Mouse (Mus musculus) intestine, embryonic 15.5 days (tissue): ENCODE measurements around the gene Abcb10. TPM values are rescaled to one million over a fixed set of nuclear protein-coding genes. Genes with fewer than 3 reads are reported as not detected.
"Not testable (repeated sequence)": the region's sequence is repeated elsewhere in the genome, so short reads cannot be mapped to it uniquely, and the experiment has no call there.

Experiments used
- ATAC-seq: fragments of 200-750 bp; cut with Nextera tagmentation; 2 replicates; pipeline ENCODE4 v1.8.0; 2017; ENCODE audit warnings: moderate TSS enrichment, moderate library complexity
- H3K27ac ChIP-seq: fragments of 300-500 bp; sonication (generic); 2 replicates; pipeline ENCODE4 v1.5.1; 2015; ENCODE audit warnings: mild to moderate bottlenecking, inconsistent platforms
- H3K27me3 ChIP-seq: fragments of 300-500 bp; sonication (generic); replicated peaks from 2 replicates; pipeline ENCODE4 v1.6.1; 2015; ENCODE audit warnings: inconsistent platforms
- H3K36me3 ChIP-seq: fragments of 300-500 bp; sonication (generic); 2 replicates; pipeline ENCODE4 v1.6.1; 2015; ENCODE audit warnings: inconsistent platforms
- H3K4me1 ChIP-seq: fragments of 300-500 bp; sonication (generic); replicated peaks from 2 replicates; pipeline ENCODE4 v1.6.1; 2015; ENCODE audit warnings: inconsistent platforms
- H3K4me2 ChIP-seq: fragments of 300-500 bp; sonication (generic); replicated peaks from 2 replicates; pipeline ENCODE4 v1.6.1; 2015; ENCODE audit warnings: mild to moderate bottlenecking, inconsistent platforms
- H3K4me3 ChIP-seq: fragments of 300-500 bp; sonication (generic); replicated peaks from 2 replicates; pipeline ENCODE4 v1.5.1; 2015; ENCODE audit warnings: inconsistent platforms
- H3K9ac ChIP-seq: fragments of 300-500 bp; sonication (generic); 2 replicates; pipeline ENCODE4 v1.6.1; 2015; ENCODE audit warnings: inconsistent platforms
- H3K9me3 ChIP-seq: fragments of 300-500 bp; sonication (generic); 2 replicates; pipeline ENCODE4 v1.6.1; 2016; ENCODE audit warnings: inconsistent platforms
- WGBS: fragments of 180-500 bp; shearing (Covaris S2); methylation state at CpG from one replicate; pipeline ENCODE4 v1.1.7; 2015; 5-methylcytosine and 5-hydroxymethylcytosine counted together
- polyA plus RNA-seq: library from polyadenylated mRNA; unstranded; fragments of >200 nt; fragmentation: Nextera tagmentation; extraction: Ambion mirVana; gene quantifications from 2 replicates; pipeline ENCODE4 v1.2.1, GENCODE M21; 2015

Abcb10 gene
- 21.9 and 22.3 TPM in 2 replicates for polyA plus RNA-seq

GRCm38 (mm10) chr8:123982826-123983400 is at the start of gene Abcb10:
Abcb10 (minus strand) TSS chr8:123983122.
- Histone ChIP-seq H3K4me1 (peaks cover 24% of the 10 kb centered on the region), H3K9me3 (no peaks in the 10 kb centered on the region)
- WGBS: under 1% methylated on average over 52 of the region's 56 CpGs

GRCm38 (mm10) chr8:124027831-124028230 is 44.9 kb upstream of the Abcb10 start:
- peaks cover 42% of the 10 kb centered on the region for H3K36me3 ChIP-seq

More at GRCm38 (mm10) chr8:123982826-123983400, at the start of gene Abcb10:
- peak; percentile 98 for ATAC-seq
- Histone ChIP-seq H3K4me2 (peak within 1 kb of the TSS; percentile 84), H3K4me3 (peak within 1 kb of the TSS; percentile 85), H3K27me3 (no peaks in the 10 kb centered on the region), H3K36me3 (no peaks in the 10 kb centered on the region), H3K9ac (peak within 1 kb of the TSS; percentile 78), H3K27ac (peak within 1 kb of the TSS; percentile 92)

GRCm38 (mm10) chr8:124026265-124026664 is 43.3 kb upstream of the Abcb10 start:
- not testable (repeated sequence) for H3K9me3 ChIP-seq, H3K27me3 ChIP-seq, ATAC-seq, H3K4me1 ChIP-seq, H3K4me2 ChIP-seq, H3K9ac ChIP-seq, H3K27ac ChIP-seq, H3K4me3 ChIP-seq
- 77% methylated on average over 2 of the region's 2 CpGs for WGBS
- H3K36me3 ChIP-seq: peaks cover 39% of the 10 kb centered on the region

More at GRCm38 (mm10) chr8:124027831-124028230, 44.9 kb upstream of the Abcb10 start:
- ATAC-seq: no peak
- H3K9me3 ChIP-seq: no peaks in the 10 kb centered on the region
- H3K27me3 ChIP-seq: no peaks in the 10 kb centered on the region
- no peak overlapping the region for H3K27ac ChIP-seq
- H3K4me1 ChIP-seq: no peaks in the 10 kb centered on the region
- H3K9ac ChIP-seq: no peak overlapping the region
- no peak overlapping the region for H3K4me2 ChIP-seq
- H3K4me3 ChIP-seq: no peak overlapping the region
- 89% methylated on average over 6 of the region's 6 CpGs for WGBS

- Histone ChIP-seq H3K4me1 (peaks cover 11% of the 10 kb centered on the region), H3K9ac (peak within 1 kb of the TSS; percentile 77), H3K27ac (peak within 1 kb of the TSS; percentile 85), H3K4me3 (peak within 1 kb of the TSS; percentile 79), H3K36me3 (peaks cover 6% of the 10 kb centered on the region; the same call in 1 of the 2 replicates), H3K4me2 (peak within 1 kb of the TSS; percentile 73), H3K9me3 (no peaks in the 10 kb centered on the region), H3K27me3 (no peaks in the 10 kb centered on the region)
- ATAC-seq: peak; percentile 94
- WGBS: under 1% methylated on average over 74 of the region's 74 CpGs
Measured at GRCm38 (mm10) chr8:124021237-124022227, 38.6 kb upstream of the Abcb10 start, which contains the start of the genes Taf5l and Urb2. Taf5l (minus strand) TSS chr8:124021397. Urb2 (plus strand) TSS chr8:124021508.

- peak overlapping the region; percentile 79 for H3K4me3 ChIP-seq
- under 1% methylated on average over 70 of the region's 87 CpGs for WGBS
- peak; percentile 90 for ATAC-seq
- peak overlapping the region; percentile 77 for H3K9ac ChIP-seq
- H3K4me1 ChIP-seq: peaks cover 12% of the 10 kb centered on the region
- peak overlapping the region; percentile 73 for H3K4me2 ChIP-seq
- no peaks in the 10 kb centered on the region for H3K9me3 ChIP-seq
- peak overlapping the region; percentile 85 for H3K27ac ChIP-seq
- no peaks in the 10 kb centered on the region for H3K27me3 ChIP-seq
- peaks cover 6% of the 10 kb centered on the region; the same call in 1 of the 2 replicates for H3K36me3 ChIP-seq
Measured at GRCm38 (mm10) chr8:124020439-124021236, 37.7 kb upstream of the Abcb10 start.

- H3K4me2 ChIP-seq: peak overlapping the region; percentile 73
- peak; percentile 42 for ATAC-seq
- H3K4me1 ChIP-seq: peaks cover 19% of the 10 kb centered on the region
- no peaks in the 10 kb centered on the region for H3K27me3 ChIP-seq
- H3K9ac ChIP-seq: peak overlapping the region; percentile 77
- WGBS: 23% methylated on average over 13 of the region's 13 CpGs
- H3K27ac ChIP-seq: peak overlapping the region; percentile 85; the same call in 1 of the 2 replicates
- H3K36me3 ChIP-seq: peaks cover 4% of the 10 kb centered on the region; the same call in 1 of the 2 replicates
- no peaks in the 10 kb centered on the region for H3K9me3 ChIP-seq
- H3K4me3 ChIP-seq: peak overlapping the region; percentile 79
Measured at GRCm38 (mm10) chr8:124019782-124020181, 36.9 kb upstream of the Abcb10 start.

GRCm38 (mm10) chr8:124014751-124015150 is 31.8 kb upstream of the Abcb10 start:
- Histone ChIP-seq H3K36me3 (no peaks in the 10 kb centered on the region; the same call in 1 of the 2 replicates), H3K27me3 (no peaks in the 10 kb centered on the region), H3K27ac (peak overlapping the region; percentile 60; the same call in 1 of the 2 replicates), H3K4me1 (peaks cover 15% of the 10 kb centered on the region), H3K4me2 (no peak overlapping the region), H3K9ac (no peak overlapping the region), H3K4me3 (no peak overlapping the region), H3K9me3 (no peaks in the 10 kb centered on the region)
- ATAC-seq: peak; percentile 70
- WGBS: 47% methylated on average over 3 of the region's 3 CpGs

- peak overlapping the region; percentile 60; the same call in 1 of the 2 replicates for H3K27ac ChIP-seq
- not testable (repeated sequence) for ATAC-seq, H3K9ac ChIP-seq, H3K4me3 ChIP-seq, H3K36me3 ChIP-seq, H3K4me2 ChIP-seq, H3K9me3 ChIP-seq, H3K27me3 ChIP-seq
- 76% methylated on average over 7 of the region's 7 CpGs for WGBS
- peaks cover 11% of the 10 kb centered on the region; the same call in 1 of the 2 replicates for H3K4me1 ChIP-seq
Measured at GRCm38 (mm10) chr8:124014299-124014698, 31.4 kb upstream of the Abcb10 start.

- Histone ChIP-seq H3K4me2 (no peak overlapping the region), H3K4me3 (no peak overlapping the region), H3K9ac (no peak overlapping the region), H3K36me3 (peaks cover 14% of the 10 kb centered on the region), H3K27ac (no peak overlapping the region), H3K9me3 (no peaks in the 10 kb centered on the region), H3K27me3 (no peaks in the 10 kb centered on the region), H3K4me1 (peaks cover 9% of the 10 kb centered on the region; the same call in 1 of the 2 replicates)
- no peak for ATAC-seq
- 95% methylated on average over 3 of the region's 3 CpGs for WGBS
Measured at GRCm38 (mm10) chr8:124011989-124012586, 29.2 kb upstream of the Abcb10 start.

- Histone ChIP-seq H3K4me2 (no peak overlapping the region), H3K4me3 (no peak overlapping the region), H3K9me3 (no peaks in the 10 kb centered on the region), H3K27me3 (no peaks in the 10 kb centered on the region), H3K27ac (no peak overlapping the region), H3K36me3 (peaks cover 14% of the 10 kb centered on the region), H3K9ac (no peak overlapping the region), H3K4me1 (peaks cover 9% of the 10 kb centered on the region; the same call in 1 of the 2 replicates)
- ATAC-seq: no peak
- WGBS: 67% methylated on average over 3 of the region's 3 CpGs
Measured at GRCm38 (mm10) chr8:124011580-124011979, 28.7 kb upstream of the Abcb10 start.

GRCm38 (mm10) chr8:124007829-124008228 is 24.9 kb upstream of the Abcb10 start:
- ATAC-seq: no peak

More at GRCm38 (mm10) chr8:124007829-124008228, 24.9 kb upstream of the Abcb10 start:
- Histone ChIP-seq H3K9me3 (no peaks in the 10 kb centered on the region), H3K9ac (no peak overlapping the region), H3K27me3 (no peaks in the 10 kb centered on the region), H3K4me3 (no peak overlapping the region), H3K36me3 (peaks cover 35% of the 10 kb centered on the region), H3K4me2 (no peak overlapping the region), H3K27ac (no peak overlapping the region), H3K4me1 (no peaks in the 10 kb centered on the region)
- 62% methylated on average over 6 of the region's 6 CpGs for WGBS
